Mouse (Mus musculus) MEL (cell line): ENCODE measurements around the gene Cd70.

ENCODE experiments used
- BHLHE40 ChIP-seq: IDR thresholded peaks from 2 replicates; pipeline ENCODE4 v1.6.1; 2012; ENCODE audit warnings: low read depth, mild to moderate bottlenecking, inconsistent platforms, low read length, improper control_type of control experiment, borderline replicate concordance
- CTCF ChIP-seq, 3 experiments: IDR thresholded peaks in 2 of 3; conservative IDR thresholded peaks in 1 of 3; 2 replicates each; pipeline ENCODE4 v1.5.1; 2011 to 2012; ENCODE audit warnings: low read length in 3 of 3, low read depth in 2 of 3, mild to moderate bottlenecking in 2 of 3, improper control_type of control experiment in 1 of 3, inconsistent platforms in 1 of 3, mixed read lengths in 1 of 3, moderate library complexity in 1 of 3; ENCODE audit not compliant: control insufficient read depth in 1 of 3, insufficient read depth in 1 of 3, poor library complexity in 1 of 3, severe bottlenecking in 1 of 3
- E2F4 ChIP-seq: IDR thresholded peaks from 2 replicates; pipeline ENCODE4 v1.6.1; 2011; ENCODE audit warnings: low read depth, low read length, improper control_type of control experiment, borderline replicate concordance
- EP300 ChIP-seq, 2 experiments: IDR thresholded peaks; 2 replicates each; pipeline ENCODE4 v1.6.1; 2011; ENCODE audit warnings: improper control_type of control experiment in 2 of 2, low read length in 2 of 2, low read depth in 1 of 2, mild to moderate bottlenecking in 1 of 2
- ETS1 ChIP-seq: IDR thresholded peaks from 2 replicates; pipeline ENCODE4 v1.6.1; 2012; ENCODE audit warnings: low read depth, mild to moderate bottlenecking, inconsistent platforms, low read length, improper control_type of control experiment, moderate library complexity
- JUND ChIP-seq: IDR thresholded peaks from 2 replicates; pipeline ENCODE4 v1.6.1; 2011; ENCODE audit warnings: low read depth, mild to moderate bottlenecking, improper control_type of control experiment, low read length
- MAZ ChIP-seq: IDR thresholded peaks from 2 replicates; pipeline ENCODE4 v1.6.1; 2012; ENCODE audit warnings: low read depth, mild to moderate bottlenecking, inconsistent platforms, low read length, improper control_type of control experiment
- POLR2A ChIP-seq, 2 experiments: IDR thresholded peaks; 2 replicates each; pipeline ENCODE4 v1.6.1; 2011 to 2012; ENCODE audit warnings: low read length in 2 of 2, mild to moderate bottlenecking in 2 of 2, control low read depth in 1 of 2, improper control_type of control experiment in 1 of 2, low read depth in 1 of 2, moderate library complexity in 1 of 2; ENCODE audit not compliant: control insufficient read depth in 1 of 2, insufficient read depth in 1 of 2, poor library complexity in 1 of 2
- RAD21 ChIP-seq: IDR thresholded peaks from 2 replicates; pipeline ENCODE4 v1.6.1; 2011; ENCODE audit warnings: mild to moderate bottlenecking, low read depth, low read length, improper control_type of control experiment
- TCF12 ChIP-seq: IDR thresholded peaks from 2 replicates; pipeline ENCODE4 v1.6.1; 2014; ENCODE audit warnings: low read depth, mild to moderate bottlenecking, inconsistent platforms, low read length, improper control_type of control experiment, moderate library complexity
- ZC3H11A ChIP-seq: IDR thresholded peaks from 2 replicates; pipeline ENCODE4 v1.6.1; 2012; ENCODE audit warnings: low read depth, mild to moderate bottlenecking, inconsistent platforms, low read length, improper control_type of control experiment
- ZNF384 ChIP-seq: IDR thresholded peaks from 2 replicates; pipeline ENCODE4 v1.6.1; 2012; ENCODE audit warnings: low read depth, mild to moderate bottlenecking, inconsistent platforms, low read length, improper control_type of control experiment

- TF ChIP-seq POLR2A (IDR thresholded peaks at IDR 0.05; ENCODE audit: control insufficient read depth in 1 of 2, insufficient read depth in 1 of 2, low read depth in 1 of 2, low read length in 2 of 2, poor library complexity in 1 of 2) (no peak), ETS1 (no peak), CTCF (IDR thresholded peaks at IDR 0.05 in 2 of 3, conservative IDR thresholded peaks at IDR 0.05 in 1 of 3; ENCODE audit: control insufficient read depth in 1 of 3, insufficient read depth in 1 of 3, low read depth in 2 of 3, low read length in 3 of 3, poor library complexity in 1 of 3, severe bottlenecking in 1 of 3) (no peak), ZC3H11A (no peak), JUND (no peak), E2F4 (no peak), RAD21 (no peak), BHLHE40 (no peak), EP300 (IDR thresholded peaks at IDR 0.05; ENCODE audit: low read depth in 1 of 2, low read length in 2 of 2) (no peak), ZNF384 (no peak), TCF12 (no peak), MAZ (no peak)
Observed at GRCm38 (mm10) chr17:57116801-57117200, 32.8 kb downstream of the Cd70 start.
